Mouse (Mus musculus) spleen, embryonic (tissue): ENCODE measurements around the gene Plekhd1.

Source experiments
- CTCF ChIA-PET: fragments of 350-600 bp; sonication (Branson Sonifier 250); formaldehyde crosslinking; loops from one replicate; lab custom pipeline; 2022; lab: Charles Lee

The Plekhd1 gene

DNA sequence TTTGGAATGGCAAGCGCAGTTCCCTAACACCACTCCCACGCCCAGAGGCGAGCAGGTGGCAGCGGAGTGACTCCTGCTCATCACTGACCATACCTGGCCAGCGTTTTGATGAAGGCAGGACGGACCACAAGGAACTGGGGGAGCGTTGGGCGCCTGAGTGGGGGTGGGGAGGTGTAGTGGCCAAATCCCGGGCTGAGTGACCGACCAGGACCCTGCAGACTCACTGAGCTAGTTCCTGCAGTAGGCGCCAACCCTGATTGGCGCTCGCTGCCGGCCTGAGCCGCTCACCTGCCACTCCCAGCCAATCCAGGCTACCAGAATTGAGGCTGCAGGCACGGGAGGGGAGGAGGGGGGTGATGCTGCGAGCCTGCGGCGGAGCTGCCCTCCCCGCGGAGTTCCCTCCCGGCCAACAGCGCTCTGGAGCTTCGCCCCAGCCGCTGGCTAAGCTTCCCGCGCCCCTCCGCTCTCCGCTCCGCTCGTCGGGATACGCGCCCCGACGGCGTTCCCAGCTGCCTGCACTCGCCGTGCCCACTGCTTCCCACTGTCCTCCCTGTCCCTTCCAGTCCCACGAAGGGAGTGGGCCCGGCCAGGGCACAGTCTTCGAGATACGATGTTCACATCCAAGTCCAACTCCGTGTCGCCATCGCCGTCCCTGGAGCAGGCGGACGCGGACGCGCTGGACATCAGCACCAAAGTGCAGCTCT, at the start of gene Plekhd1:
Plekhd1 (plus strand) TSS at position 323 of the 704 bp plus-strand sequence.
- CTCF ChIA-PET: interaction anchor here (0.7 kb wide), 1 partner anchor 22 kb away, joined by 3 read pairs; no protein-coding TSS in a partner anchor

- CTCF ChIA-PET: no interaction called here
Measured at GRCm38 (mm10) chr12:80642725-80643692, 49.4 kb upstream of the Plekhd1 start.

DNA sequence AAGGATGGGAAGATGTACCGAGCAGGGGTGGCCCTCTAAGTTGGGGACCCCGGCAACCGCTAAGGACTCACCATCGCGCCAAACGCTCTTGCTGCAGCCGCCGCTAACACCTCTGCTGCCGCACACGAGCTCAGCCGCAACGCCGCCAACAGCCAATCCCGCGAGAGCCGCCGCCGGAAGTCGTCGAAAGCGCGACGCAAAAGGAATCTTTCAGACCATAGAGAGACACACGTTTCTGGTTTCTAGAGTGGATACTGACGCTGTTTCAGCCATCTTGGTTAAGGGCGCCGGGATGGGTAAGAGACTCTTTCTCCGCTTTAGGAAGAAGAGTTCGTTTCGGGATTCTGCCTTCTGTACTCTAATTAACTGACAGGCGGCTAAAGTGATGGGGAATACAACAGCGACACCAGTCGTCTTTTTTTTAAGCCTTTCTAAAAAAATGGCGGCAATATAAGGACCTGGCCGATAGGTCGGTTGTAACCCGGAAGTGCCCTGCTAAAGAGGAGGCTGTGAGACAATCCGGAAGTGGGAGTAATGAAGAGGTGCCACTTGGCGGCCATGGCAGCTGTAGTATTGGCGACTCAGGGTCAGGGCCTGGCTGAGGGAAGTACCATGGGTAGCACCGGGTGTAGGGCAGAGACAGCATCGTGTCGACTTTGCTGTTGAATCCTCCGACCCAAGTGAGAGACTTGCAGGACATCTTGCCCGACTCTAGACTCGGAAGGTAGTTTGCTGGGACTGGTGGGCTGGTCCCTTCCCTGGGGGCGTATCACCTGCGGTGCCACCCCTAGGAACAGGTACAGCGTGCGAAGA, 48.5 kb upstream of the Plekhd1 start, which contains the start of the genes Slc39a9 and Erh:
Slc39a9 (plus strand) TSS at position 191 of the 813 bp plus-strand sequence.
Erh (minus strand) TSS at position 649 of the 813 bp plus-strand sequence.
- CTCF ChIA-PET: no interaction called here

DNA sequence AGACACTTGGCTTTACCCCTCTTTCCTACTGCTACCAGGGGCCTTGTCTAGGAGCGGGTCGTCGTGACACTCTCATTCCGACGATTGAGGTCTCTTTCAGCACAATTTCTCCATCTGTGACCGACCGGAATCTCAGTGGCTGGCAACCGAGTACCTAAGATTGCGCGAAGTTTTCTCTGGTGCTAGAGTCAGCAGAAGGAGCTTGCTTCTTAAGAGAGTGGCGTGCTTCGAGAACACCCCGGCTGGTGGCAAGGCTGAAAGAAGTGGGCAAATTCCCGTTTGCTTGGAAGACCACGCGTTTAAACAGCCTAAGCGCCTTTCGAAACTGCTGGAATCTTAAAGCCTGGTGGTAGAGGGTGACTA, 47.9 kb upstream of the Plekhd1 start:
- CTCF ChIA-PET: no interaction called here

- CTCF ChIA-PET: no interaction called here
Measured at GRCm38 (mm10) chr12:80646377-80646776, 46.0 kb upstream of the Plekhd1 start.

GRCm38 (mm10) chr12:80653951-80654658, 38.3 kb upstream of the Plekhd1 start:
- CTCF ChIA-PET: no interaction called here

DNA sequence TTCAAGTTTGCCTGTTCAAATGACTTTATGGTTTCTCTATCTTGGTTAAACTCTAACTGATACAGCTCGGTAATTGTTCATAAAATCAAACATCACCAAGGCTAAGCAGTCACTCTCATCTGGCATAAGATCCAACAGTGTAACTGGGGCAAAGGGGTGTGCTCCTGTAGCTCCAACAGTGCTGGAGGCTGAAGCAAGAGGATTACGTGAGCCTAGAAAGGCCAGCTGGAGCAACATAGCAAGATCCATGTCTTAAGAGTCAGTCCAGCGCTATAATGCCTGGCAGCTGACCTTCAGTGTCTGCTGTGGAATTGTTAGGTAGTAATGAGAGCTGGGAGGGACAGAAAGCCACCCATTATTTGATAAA, 37.7 kb upstream of the Plekhd1 start:
- CTCF ChIA-PET: no interaction called here

GRCm38 (mm10) chr12:80658661-80659060, 33.7 kb upstream of the Plekhd1 start:
- CTCF ChIA-PET: no interaction called here

DNA sequence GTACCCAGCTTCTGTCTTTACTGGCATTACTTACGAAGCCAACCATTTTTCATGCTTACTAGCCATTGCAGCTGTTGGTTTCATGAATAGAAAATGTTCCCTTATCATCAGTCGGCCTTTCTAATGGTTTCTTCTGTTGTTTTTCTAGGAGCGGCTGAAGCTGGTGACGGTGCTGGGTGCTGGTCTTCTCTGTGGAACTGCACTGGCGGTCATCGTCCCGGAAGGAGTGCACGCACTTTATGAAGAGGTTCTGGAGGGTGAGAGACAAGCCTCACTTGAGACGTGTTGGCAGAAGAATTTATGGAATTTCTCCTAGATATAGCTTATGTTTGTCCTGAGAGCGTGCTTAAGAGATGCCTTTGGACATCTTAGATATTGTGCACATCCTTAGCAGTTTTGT, 30.1 kb upstream of the Plekhd1 start:
- CTCF ChIA-PET: interaction anchor here (1.1 kb wide), 1 partner anchor 10 kb away, joined by 3 read pairs; no protein-coding TSS in a partner anchor

DNA sequence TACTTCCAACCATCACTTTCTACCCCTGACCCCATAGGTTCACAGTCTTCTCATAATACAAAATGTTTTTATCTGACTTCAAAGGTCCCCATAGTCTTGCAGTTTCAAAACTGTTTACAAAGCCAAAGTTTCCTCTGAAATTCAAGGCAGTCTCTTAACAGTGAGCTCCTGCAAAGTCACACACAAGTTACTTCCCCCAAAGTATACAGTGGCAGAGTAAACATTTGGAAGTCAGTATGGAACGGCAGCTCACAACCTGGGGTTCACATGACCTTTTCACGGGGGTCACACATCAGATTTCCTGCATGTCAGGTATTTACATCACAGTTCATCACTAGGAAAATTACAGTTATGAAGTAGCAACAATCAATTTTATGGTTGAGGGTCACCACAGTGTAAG, 28.5 kb upstream of the Plekhd1 start:
- CTCF ChIA-PET: no interaction called here

GRCm38 (mm10) chr12:80668391-80668790, 24.0 kb upstream of the Plekhd1 start:
- CTCF ChIA-PET: interaction anchor here (0.6 kb wide), 1 partner anchor 512 kb away, joined by 3 read pairs; no protein-coding TSS in a partner anchor

DNA sequence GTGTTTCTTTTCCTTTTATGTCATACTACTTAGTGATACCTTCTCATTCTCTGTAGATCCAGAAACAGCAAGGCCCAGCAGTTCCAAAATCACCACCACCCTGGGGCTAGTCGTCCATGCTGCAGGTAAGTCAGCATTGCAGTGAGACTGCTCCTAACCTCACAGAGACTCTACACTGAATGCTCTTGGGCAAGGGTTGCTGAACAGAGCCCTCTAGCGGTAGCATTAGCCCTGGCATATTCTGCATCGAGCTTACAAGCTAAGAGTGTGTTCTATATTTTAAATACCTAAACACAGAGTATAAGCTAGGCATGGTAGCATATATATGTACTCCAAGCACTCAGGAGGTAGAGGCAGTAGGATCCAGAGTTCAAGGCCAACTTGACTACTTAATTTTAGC, 19.2 kb upstream of the Plekhd1 start:
- CTCF ChIA-PET: interaction anchor here (0.6 to 1.2 kb wide), 3 partner anchors 26 to 514 kb away, joined by 3 to 14 read pairs (median 4); no protein-coding TSS in a partner anchor

- CTCF ChIA-PET: no interaction called here
Measured at GRCm38 (mm10) chr12:80681340-80681739, 11.1 kb upstream of the Plekhd1 start.

DNA sequence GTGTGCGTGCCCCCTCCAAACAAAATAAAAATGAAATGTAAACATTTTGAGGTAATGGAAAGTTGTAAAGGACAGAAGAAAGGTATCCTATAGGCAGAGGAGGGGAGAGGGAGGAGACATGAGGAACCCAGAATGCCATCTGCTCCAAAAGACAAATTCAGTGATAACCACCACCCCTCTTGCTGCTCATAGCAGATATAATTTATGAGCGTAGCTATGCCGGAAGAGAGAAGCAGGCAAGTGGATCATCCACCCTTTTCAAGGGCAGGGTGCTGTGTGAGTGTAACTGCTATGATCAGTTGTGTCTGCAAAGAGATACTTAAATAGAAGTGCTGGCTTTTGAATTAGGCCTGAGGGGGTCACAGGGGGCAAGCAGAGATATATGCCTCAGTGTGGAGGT, 8.8 kb upstream of the Plekhd1 start:
- CTCF ChIA-PET: no interaction called here

- CTCF ChIA-PET: interaction anchor here (0.5 to 0.7 kb wide), 2 partner anchors 24 to 113 kb away, joined by 4 read pairs; no protein-coding TSS in a partner anchor
Measured at GRCm38 (mm10) chr12:80684316-80684715, 8.1 kb upstream of the Plekhd1 start.

DNA sequence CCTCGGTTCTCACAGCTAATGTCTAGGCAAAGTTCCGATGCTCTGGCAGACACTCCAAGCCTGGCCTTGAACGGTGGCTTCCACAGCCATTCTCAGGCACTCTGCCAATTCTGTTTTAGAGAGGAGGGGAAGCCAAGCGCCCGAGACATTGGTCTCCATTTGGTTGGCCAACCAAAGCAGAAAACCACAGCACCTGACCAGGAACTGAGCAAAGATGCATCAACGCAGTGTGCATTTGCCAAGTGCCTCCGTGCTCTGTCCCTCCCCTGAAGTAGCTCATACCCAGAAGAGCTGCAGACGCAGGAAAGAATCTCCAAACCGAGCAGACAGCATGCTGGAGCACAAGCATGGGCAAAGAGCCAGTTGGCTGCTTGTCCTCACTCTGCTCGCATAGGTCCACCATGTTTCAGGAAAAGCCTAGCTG, 4.6 kb upstream of the Plekhd1 start:
- CTCF ChIA-PET: interaction anchor here (0.6 to 1.1 kb wide), 2 partner anchors 13 to 452 kb away, joined by 3 to 9 read pairs; no protein-coding TSS in a partner anchor

DNA sequence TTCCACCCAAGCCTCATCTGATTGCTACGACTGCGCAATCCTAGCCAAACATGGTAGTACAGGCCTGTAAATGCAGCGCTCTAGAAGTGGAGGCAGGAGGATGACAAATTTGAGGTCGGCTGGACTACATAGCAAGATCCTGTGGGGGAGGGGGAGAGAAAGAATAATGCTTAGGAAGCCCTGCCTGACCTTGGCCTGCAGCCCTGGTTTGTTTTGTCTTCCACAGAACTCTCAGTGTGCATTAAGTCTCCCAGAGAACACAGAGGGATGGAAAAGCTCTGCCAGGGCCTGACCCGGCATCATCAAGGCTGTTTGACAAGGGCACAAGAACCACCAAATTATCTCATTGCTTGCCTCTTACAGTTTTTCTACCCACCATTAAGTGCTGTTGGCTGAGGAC, 2.7 kb upstream of the Plekhd1 start:
- CTCF ChIA-PET: interaction anchor here (0.9 kb wide), 1 partner anchor 783 kb away, joined by 21 read pairs; no protein-coding TSS in a partner anchor

DNA sequence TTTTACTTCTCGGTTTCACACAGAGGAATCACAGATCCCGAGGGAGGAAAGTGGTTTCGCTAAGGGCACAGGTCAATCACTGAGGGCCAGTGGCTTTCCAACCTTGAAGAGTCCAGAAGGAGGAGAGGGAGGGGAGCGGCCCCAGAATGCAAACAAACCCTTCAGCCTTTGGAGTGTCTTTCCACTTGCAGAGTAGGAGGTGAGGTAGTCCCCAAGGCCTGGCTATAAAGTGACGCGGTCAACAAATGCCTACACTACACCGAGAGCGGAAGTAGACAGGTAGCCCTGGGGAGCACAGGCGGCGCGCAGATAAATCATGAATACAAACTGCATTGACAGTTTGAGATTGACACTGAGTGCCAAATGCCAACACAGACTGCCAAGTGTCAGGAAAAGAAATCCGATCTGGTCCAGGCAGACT, 710 bp upstream of the Plekhd1 start:
- CTCF ChIA-PET: interaction anchor here (0.7 kb wide), 1 partner anchor 22 kb away, joined by 3 read pairs; no protein-coding TSS in a partner anchor

DNA sequence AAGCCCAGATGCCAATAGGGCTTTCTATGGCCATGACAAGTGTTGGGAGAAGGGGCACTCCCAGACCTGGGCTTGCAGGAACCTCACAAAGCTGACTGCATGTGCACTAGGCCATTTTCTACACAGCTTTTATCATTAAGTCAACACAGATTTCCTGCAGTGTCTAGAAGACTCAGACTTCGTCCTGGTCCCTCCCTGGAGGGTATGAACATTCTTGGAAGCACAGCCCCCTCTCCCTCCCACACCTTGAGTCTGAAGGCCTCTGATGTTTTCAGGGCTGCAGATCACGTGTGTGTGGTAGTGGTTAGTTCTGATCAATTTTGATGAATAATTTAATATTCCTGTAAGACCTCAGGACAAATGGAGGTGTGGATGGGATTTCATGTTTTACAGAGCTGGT, 1.3 kb downstream of the Plekhd1 start:
- CTCF ChIA-PET: no interaction called here

DNA sequence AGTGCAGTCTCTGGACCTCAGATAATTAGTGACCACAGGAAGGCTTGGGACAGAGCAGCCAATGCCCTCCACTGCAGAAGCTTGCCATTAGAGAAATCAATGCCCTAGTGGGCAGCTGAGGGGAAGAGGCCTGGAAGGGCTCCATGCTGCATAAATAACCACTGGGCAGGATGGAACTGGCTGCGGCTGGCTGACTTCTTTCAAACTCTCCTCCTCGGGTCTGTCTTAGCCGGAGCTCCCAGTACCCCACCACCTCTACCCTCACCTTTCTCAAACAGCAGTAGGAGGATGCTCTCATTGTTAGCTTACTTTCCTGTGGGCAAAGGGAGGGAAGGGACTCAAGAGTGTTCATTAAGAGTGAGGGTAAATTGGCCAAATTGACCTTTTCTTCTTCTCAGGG, 2.6 kb downstream of the Plekhd1 start:
- CTCF ChIA-PET: no interaction called here
